Mouse (Mus musculus) monocyte, adult 59 days (primary cell): ENCODE data around the gene Gzmc. TPM values are rescaled to one million over a fixed set of nuclear protein-coding genes. Genes with fewer than 3 reads are reported as not detected.

Experiments
- total RNA-seq, 2 experiments: library from RNA; stranded (reverse); gene quantifications; one replicate each; pipeline ENCODE4 v1.2.4; 2023

Gzmc gene
- not detected for total RNA-seq

GRCm38 (mm10) chr14:56234556-56234955, at the start of gene Gzmc:
Gene Gzmc (minus strand): TSS chr14:56234656.

GRCm38 (mm10) chr14:56262153-56262552, 27.7 kb upstream of the Gzmc start, which contains the start of gene Gzmb:
Gene Gzmb (minus strand): TSS chr14:56262260.

GRCm38 (mm10) chr14:56211317-56211716, 23.1 kb downstream of the Gzmc start, which contains the start of gene Gzmf:
Gene Gzmf (minus strand): TSS chr14:56211417.

Other genes starting within 250 kb of the Gzmc start
- gene Mcpt1, start 216.7 kb downstream of the Gzmc start, total RNA-seq: not detected
- gene Mcpt9, start 204.2 kb downstream of the Gzmc start, total RNA-seq: not detected
- gene Mcpt2, start 192.6 kb downstream of the Gzmc start, total RNA-seq: under 1 TPM; 0.47 to 0.67 TPM
- gene Mcpt4, start 172.3 kb downstream of the Gzmc start, total RNA-seq: not detected
- gene Mcpt8, start 149.4 kb downstream of the Gzmc start, total RNA-seq: 1 to 10 TPM; 3.7 to 5.8 TPM
- gene Ctsg, start 132.1 kb downstream of the Gzmc start, total RNA-seq: 1 to 10 TPM; 2.3 to 3.0 TPM
- gene Gzme, start 114.0 kb downstream of the Gzmc start, total RNA-seq: not detected
- gene Gzmd, start 102.0 kb downstream of the Gzmc start, total RNA-seq: not detected
- gene Gzmg, start 75.1 kb downstream of the Gzmc start, total RNA-seq: not detected
- gene Gzmn, start 60.1 kb downstream of the Gzmc start, total RNA-seq: not detected
- gene Gzmf, start 23.2 kb downstream of the Gzmc start, total RNA-seq: not detected
- under 1 TPM in 1 of 2 experiments, not detected in 1; 0.34 TPM for gene Gzmb, start 27.6 kb upstream of the Gzmc start, total RNA-seq
- not detected for gene Atp12a, start 130.4 kb upstream of the Gzmc start, total RNA-seq
- gene Rnf17, start 167.9 kb upstream of the Gzmc start, total RNA-seq: 1 to 10 TPM in 1 of 2 experiments, under 1 TPM in 1; 0.52 to 1.1 TPM